Mouse (Mus musculus) thymus, adult 2 months (tissue): ENCODE results near the gene Dbn1. TPM values are rescaled to one million over a fixed set of nuclear protein-coding genes. Genes with fewer than 3 reads are reported as not detected.

Experiments
- DNase-seq: peaks from one replicate; pipeline ENCODE4 v3.0.0; 2021
- H3K27ac ChIP-seq: fragments of 200-500 bp; 2 replicates; pipeline ENCODE4 v1.5.1; 2012; ENCODE audit warnings: low read length, control low read depth; ENCODE audit not compliant: control insufficient read depth, insufficient read depth
- H3K27me3 ChIP-seq: fragments of 200-500 bp; 2 replicates; pipeline ENCODE4 v1.6.1; 2012; ENCODE audit warnings: mild to moderate bottlenecking, low read length, moderate library complexity, mixed read lengths; ENCODE audit not compliant: control insufficient read depth, insufficient read depth
- H3K36me3 ChIP-seq: fragments of 200-500 bp; 2 replicates; pipeline ENCODE4 v1.6.1; 2012; ENCODE audit warnings: mild to moderate bottlenecking, low read length, moderate library complexity; ENCODE audit not compliant: control insufficient read depth, insufficient read depth
- H3K4me1 ChIP-seq: fragments of 200-500 bp; replicated peaks from 2 replicates; pipeline ENCODE4 v1.6.1; 2012; ENCODE audit warnings: low read length; ENCODE audit not compliant: control insufficient read depth, insufficient read depth
- H3K4me3 ChIP-seq: fragments of 200-500 bp; 2 replicates; pipeline ENCODE4 v1.5.1; 2012; ENCODE audit warnings: mild to moderate bottlenecking, low read length, control low read depth, moderate library complexity; ENCODE audit not compliant: control insufficient read depth, insufficient read depth
- CTCF ChIP-seq: fragments of 200-500 bp; IDR thresholded peaks from 2 replicates; pipeline ENCODE4 v1.5.1; 2012; ENCODE audit warnings: mild to moderate bottlenecking, control low read depth, low read length, moderate library complexity, borderline replicate concordance; ENCODE audit not compliant: control insufficient read depth, poor library complexity, insufficient read depth; ENCODE audit errors: extremely low read depth
- POLR2A ChIP-seq: fragments of 200-500 bp; IDR thresholded peaks from 2 replicates; pipeline ENCODE4 v1.6.1; 2012; ENCODE audit warnings: mild to moderate bottlenecking, low read length, control low read depth, moderate library complexity; ENCODE audit not compliant: control insufficient read depth, poor library complexity, insufficient read depth; ENCODE audit errors: extremely low read depth
- WGBS: fragments of 180-500 bp; shearing (Covaris S2); methylation state at CpG from one replicate; pipeline ENCODE4 v1.1.7; 2018; 5-methylcytosine and 5-hydroxymethylcytosine counted together
- polyA plus RNA-seq: library from polyadenylated mRNA; depleted of rRNA; stranded (reverse); fragments of >200 nt; gene quantifications from 2 replicates; pipeline ENCODE4 v1.2.3, GENCODE M21; 2012; rRNA removed

The Dbn1 gene
- polyA plus RNA-seq = 7.8 and 9.8 TPM in 2 replicates

DNA sequence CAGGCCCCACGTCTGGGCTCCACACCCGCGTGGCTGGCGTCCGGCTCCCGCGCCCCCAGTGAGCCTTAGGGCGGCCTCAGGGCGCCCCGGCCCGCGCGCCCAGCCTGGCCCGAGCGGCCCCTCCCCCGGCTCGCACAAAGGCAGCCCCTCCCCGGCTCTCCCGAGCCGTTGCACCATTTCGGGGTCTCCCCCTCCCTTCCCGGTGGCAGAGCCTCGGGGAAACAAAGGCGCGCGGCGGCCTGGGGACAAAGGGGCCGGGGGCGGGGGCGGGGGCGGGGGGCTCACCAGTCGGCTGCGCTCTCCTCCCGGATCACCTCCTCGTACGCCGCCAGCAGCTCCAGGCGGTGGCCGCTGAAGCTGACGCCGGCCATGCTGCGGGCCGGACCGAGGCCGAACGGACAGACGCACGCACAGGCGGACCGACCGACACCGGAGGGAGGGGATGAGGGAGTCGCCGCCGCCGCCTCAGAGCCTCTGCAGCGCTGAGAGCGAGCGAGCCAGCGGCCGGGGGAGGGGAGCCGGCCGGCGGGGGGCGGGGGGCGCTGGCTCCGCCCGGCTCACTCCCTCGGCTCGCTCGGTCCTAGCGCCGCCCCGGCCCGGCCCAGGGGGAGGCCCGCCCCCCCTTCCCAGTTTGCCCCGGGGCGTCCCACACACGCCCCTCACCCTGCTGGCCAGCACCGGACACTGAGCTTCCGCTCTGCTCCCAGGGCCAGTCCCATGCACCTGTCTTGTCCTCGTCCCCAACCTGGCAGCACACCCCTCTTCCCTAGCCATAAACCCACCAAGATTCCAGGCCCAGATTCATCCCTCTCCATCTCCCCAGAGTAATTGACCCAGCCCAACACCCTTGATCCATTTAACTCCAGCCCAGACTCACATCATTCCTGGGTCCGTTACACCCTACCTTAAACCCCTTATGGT lies at the start of gene Dbn1:
TSS of gene Dbn1 (minus strand) at position 534 of the 921 bp plus-strand sequence.
- Histone ChIP-seq H3K27ac (no peak within 1 kb of the TSS), H3K27me3 (peaks cover 16% of the 10 kb centered on the region), H3K36me3 (no peaks in the 10 kb centered on the region), H3K4me1 (peaks cover 19% of the 10 kb centered on the region), H3K4me3 (peak within 1 kb of the TSS; percentile 44)
- TF ChIP-seq POLR2A (no peak), CTCF (no peak)
- no peak for DNase-seq
- WGBS = 3% methylated on average over 63 of the region's 83 CpGs

DNA sequence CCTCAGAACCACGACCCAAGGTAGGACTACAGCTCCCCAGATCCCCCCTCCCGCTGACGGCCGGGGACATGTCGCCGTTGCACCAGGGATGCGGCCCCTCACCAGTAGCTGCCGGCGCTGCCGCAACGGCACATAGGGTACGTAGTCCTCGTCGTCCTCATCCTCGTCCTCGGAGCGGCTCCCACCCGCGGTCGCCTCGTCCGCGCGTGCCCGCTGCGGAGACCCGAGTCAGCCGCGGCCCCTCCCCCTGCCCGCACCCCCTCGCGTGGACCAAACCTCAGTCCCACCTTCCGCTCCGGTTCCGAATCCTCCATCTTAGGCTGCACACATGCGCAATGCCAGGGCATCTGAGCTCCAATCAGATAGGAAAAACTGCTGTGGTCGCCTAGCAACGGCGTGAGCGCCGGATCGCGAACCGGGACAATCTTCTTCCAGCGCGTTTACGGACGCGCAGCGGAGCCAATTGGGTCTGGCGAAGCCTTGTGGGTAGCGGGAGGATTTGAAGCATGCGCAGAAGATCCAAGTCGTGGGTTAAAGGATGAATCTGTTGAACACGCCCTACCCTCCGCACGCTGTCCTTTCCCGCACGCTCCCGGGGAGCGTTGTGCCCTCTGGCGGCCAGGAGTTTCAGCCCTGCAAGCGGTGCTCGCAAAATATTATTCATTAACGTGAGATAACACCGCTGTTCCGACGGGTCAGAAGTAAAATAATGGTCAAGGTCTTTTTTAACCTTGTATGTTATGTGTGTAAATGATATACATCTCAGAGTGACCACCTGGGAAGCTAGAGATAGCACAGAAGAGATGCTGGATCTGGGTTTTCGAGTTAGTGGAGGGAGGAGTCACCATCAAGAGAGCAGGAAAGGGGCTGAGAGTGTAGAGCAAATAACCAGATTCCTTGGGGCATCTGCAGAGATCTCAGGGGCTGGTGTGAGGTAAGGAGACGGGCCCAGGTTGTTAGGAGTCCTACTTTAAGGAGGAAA lies 48.6 kb upstream of the Dbn1 start, which contains the start of gene Ddx41:
TSS of gene Ddx41 (minus strand) at position 465 of the 982 bp plus-strand sequence.
- Histone ChIP-seq H3K36me3 (peaks cover 15% of the 10 kb centered on the region), H3K4me3 (peak within 1 kb of the TSS; percentile 70), H3K27me3 (no peaks in the 10 kb centered on the region), H3K27ac (no peak within 1 kb of the TSS), H3K4me1 (peaks cover 10% of the 10 kb centered on the region)
- DNase-seq = peak; percentile 99
- 2% methylated on average over 70 of the region's 70 CpGs for WGBS
- TF ChIP-seq POLR2A = peak; percentile 70
- TF ChIP-seq CTCF = peak; percentile 90

DNA sequence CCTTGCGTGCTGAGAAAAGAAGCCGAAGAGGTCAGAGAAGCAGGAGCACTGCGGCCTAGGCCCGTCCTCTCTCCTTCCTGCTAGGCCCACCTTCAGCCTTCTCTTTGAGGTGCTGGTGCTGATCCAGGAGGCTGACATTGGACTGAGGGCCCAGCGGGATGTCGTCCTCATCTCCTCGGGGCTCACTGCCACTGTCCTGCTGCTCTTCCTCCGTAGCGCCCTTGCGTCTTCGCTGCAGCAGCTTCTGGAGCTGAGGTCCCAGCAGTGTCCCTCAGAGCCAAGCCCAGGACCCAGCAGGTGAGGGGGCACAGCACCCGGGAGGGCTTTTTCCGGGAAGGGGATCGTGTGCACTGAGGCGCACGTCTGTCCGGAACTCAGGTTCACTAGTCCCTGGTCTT lies 47.9 kb upstream of the Dbn1 start:
- H3K36me3 ChIP-seq = peaks cover 20% of the 10 kb centered on the region
- H3K27me3 ChIP-seq = no peaks in the 10 kb centered on the region
- no peak overlapping the region for H3K27ac ChIP-seq
- peaks cover 10% of the 10 kb centered on the region for H3K4me1 ChIP-seq
- no peak for TF ChIP-seq CTCF
- no peak for TF ChIP-seq POLR2A
- peak overlapping the region; percentile 70 for H3K4me3 ChIP-seq
- WGBS = 20% methylated on average over 17 of the region's 17 CpGs
- DNase-seq = no peak

DNA sequence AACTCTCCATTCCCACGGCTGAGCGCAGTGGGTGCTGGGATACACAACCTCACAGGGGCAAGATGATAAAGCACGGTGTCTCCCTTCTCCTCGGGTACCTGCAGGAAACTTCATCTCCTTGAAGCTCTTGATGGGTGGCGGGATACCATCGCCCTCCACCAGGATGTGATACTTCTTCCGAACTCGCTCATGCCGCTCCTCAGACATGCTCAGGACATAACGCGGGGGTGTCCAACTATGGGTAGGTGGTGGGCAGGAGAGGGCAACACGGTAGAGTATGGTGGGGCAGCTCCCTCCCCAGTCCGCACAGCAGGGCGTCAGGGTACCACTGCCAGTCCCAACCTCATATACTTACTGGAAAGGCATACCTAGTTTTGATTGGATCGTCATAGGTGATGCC lies 47.3 kb upstream of the Dbn1 start:
- Histone ChIP-seq H3K27me3 (no peaks in the 10 kb centered on the region), H3K36me3 (peaks cover 25% of the 10 kb centered on the region), H3K4me3 (no peak overlapping the region), H3K27ac (no peak overlapping the region), H3K4me1 (peaks cover 10% of the 10 kb centered on the region)
- TF ChIP-seq POLR2A = no peak
- no peak for TF ChIP-seq CTCF
- 91% methylated on average over 15 of the region's 15 CpGs for WGBS
- no peak for DNase-seq

DNA sequence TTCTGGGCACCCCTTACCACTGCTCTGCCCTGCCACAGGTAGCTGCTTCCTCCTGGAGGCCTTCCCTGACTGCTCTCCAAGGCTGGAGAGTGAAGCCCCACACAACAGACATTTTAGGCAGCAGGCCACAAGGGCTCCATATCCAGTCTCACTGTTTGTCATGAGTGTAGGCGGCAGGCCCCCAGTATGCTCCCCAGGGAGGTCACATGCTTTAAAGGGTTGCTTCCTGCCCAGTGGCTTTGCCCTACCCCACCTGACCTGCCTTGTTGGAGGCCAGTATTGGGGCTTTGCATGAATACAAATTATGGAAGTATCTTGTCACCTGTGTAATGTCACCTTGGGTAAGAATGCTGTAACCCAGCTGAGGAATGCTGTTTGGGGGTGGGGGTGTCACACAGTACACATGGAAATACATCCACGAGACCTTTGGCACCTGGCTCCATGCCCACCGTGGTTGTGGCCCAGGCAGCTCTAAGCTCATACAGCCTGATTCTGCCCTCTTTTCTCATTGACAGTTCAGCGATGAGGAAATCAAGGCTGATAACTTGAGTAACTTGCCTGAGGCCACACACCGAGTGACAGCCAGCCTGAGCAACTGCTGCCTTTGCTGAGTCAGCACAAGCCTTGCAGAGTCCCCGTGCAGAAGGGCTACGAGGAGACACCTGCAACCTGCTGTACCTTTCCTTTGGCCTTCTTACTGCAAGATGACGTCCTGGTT lies 41.4 kb upstream of the Dbn1 start, which contains the start of gene Dok3:
TSS of gene Dok3 (minus strand) at position 99 of the 718 bp plus-strand sequence.
- TF ChIP-seq CTCF = no peak
- no peak for TF ChIP-seq POLR2A
- DNase-seq = no peak
- peak within 1 kb of the TSS; percentile 11; the same call in 1 of the 2 replicates for H3K27ac ChIP-seq
- H3K4me1 ChIP-seq = peaks cover 6% of the 10 kb centered on the region; the same call in 1 of the 2 replicates
- no peak within 1 kb of the TSS for H3K4me3 ChIP-seq
- H3K27me3 ChIP-seq = no peaks in the 10 kb centered on the region
- whole genome bisulfite sequencing = 39% methylated on average over 8 of the region's 8 CpGs
- H3K36me3 ChIP-seq = peaks cover 15% of the 10 kb centered on the region
